Mouse (Mus musculus): ENCODE measurements around the gene Pcyt1a. TPM values are rescaled to one million over a fixed set of nuclear protein-coding genes. Genes with fewer than 3 reads are reported as not detected.
"Not testable (repeated sequence)": the region's sequence is repeated elsewhere in the genome, so short reads cannot be mapped to it uniquely, and the experiment has no call there.

Pcyt1a gene
- total RNA-seq, 2 experiments from 2014 or later: 52.4 to 58.4 TPM

DNA sequence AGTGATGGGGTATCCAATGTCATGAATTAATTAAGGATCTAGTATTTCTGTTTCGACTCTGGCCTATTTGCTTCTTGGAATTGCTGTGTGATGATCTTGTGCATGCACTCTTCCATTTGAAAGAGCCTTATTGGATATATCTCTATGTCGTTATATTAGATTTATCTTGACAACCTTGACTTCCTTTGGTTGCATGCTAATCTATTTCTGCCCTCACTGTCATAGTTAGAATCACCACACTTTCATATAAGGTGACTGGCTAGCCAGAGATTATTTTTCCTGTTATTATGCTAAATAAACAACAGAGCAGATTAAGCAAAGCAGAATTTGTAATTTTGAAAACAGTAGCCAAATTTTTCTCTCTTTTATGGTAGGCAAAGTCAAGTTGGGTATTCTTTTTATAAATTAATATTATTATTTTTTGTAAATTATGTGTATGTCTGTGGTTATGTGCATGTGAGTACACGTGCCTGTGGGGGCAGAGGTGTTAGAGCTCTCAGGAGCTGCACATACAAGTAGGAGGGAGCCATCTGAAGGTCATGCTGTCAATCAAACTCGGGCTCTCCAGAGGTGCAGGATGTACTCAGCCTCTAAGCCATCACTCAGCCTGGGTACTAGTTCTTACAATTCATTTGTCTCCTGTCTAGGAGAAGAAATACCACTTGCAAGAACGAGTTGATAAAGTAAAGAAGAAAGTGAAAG lies 38.8 kb downstream of the Pcyt1a start:
- intact Hi-C loops (cut with DNase I): loop anchor here (10.0 kb wide), 1 partner anchor 355 kb away; no protein-coding TSS in a partner anchor

DNA sequence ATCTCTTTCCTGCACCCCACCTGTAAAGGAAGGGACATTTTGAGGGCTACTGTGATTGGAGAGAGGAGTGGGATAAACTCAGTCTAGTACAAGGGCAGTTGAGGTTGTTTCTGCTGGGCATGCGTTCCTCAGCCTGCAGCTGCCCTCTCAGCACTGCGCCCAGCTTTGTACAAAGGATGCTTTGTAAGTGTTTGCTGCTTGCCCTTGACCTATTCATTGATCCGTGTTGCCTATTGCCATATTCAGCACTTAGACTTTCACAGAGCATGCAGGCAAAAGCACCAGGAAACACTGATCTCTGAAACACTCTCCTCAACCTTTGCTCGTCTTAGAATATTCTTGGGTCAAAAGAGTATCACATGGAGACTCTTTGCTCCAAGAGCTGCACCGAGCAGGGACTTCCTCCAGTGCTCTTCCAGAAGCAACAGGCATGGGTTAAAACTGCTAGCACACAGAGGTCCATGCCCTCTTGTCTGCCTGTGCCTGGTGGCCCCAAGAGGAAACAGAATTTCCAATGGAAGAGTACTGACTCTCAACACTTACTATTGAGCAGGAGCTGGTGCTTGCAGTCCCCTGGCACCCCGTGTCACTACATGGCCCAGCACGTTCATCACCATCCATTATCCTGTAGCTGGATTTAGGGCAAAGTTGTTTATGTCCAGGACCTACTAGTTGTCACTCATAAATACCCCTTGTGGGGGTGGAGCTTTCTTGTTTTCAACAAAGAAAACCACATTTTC lies 41.7 kb downstream of the Pcyt1a start:
- DNase-seq: no peak
- intact Hi-C loops (cut with DNase I): no loop called here

More for the DNA sequence above, 38.8 kb downstream of the Pcyt1a start:
- no peak for DNase-seq

DNA sequence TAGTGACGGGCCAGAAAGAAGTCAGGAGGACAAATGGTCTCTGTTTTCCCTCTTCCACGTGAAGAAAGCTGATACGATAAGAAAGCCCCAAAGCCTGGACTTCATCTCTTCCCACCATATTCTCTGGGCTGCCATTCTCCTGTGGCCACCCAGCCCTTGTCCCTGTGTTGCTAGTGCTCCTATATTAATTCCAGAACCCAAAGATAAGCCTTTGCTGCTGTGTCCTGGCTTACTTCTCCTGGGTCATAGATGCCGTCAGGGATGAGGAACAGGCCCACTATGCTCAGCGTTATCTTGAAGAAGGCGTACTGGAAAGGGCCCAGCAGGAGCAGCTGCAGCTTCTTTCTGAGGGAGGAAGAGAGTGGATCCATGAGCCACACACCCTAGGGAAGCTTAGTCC lies 46.6 kb downstream of the Pcyt1a start:
- intact Hi-C loops (cut with DNase I): no loop called here
- no peak for DNase-seq

DNA sequence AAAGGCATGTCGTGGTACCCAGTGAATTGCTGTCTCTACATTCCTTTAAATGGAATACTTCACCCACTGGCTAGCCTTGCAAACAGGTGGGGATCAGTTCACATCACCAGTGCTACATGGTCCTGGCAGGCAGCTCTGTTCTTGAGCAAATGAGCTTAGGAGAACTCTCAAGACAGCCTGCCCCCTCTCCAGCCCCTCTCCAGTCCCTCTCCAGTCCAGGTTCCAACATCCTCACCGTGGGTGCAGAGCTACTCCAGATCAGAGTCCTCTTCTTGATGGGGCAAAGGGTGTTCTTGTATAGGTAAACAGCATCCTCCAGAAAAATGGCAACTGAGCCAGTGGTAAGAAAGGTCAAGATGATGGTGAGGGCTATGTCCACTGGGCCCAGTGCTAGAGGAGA lies 48.7 kb downstream of the Pcyt1a start:
- no peak for DNase-seq
- intact Hi-C loops (cut with DNase I): no loop called here

DNA sequence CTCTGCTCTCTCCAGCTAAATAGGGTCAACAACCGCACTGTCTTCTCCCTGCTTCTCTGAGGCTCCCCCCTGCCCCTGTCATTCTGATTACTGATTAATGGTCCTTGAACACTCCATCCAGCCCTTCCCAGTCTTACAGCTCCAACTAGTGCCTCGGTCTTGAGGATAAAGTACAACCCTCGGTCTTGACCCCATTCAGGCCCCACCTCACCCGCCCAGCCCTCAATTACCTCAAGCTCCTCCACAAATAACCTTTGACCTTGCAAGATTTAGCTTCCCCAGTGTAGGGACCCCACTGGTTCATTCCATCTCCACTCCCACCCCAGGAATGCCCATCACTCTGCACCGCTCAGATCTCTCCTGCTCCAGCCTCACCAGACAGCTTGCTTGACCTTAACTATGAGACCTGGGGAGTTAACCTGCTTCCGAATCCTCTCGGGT lies 53.7 kb downstream of the Pcyt1a start:
- no peak for DNase-seq
- intact Hi-C loops (cut with DNase I): no loop called here

DNA sequence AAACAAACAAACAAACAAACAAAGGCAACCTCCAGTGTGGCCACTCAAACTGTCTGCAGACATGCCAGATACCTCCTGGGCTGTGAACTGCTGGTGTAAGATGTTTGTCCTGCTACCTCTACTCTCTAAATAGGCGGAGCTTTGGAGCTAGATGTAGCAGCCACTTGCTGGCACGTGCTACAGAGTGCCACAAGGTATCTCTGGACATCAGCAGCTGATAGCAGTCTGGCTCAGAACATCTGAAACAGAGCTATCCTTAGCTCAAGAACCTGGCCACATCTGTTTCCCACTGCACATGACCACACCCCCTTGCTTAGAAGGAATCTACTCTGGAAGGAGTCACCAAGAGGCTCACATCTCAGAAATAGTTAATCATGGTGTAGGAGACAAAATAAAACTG lies 54.5 kb downstream of the Pcyt1a start:
- no peak for DNase-seq
- intact Hi-C loops (cut with DNase I): no loop called here

DNA sequence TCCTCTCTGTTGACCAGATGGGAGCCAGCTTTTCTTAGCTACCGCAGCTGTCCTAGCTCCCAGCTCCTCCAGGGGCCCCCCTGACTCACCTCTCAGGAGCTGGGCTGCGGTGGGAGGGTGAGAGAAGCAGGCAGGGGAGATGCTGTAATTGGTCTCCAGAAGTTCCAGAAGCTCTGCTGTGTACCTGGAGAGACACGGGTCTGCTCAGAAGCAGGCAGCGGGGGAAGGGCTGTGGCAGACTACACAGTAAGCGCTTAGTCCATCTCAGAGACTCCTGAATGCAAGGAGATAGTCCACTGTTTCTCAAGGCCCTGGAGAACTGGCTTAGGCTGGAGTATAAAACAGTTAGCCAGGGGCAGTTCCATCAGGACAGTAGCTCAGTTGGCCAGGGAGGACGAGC lies 55.3 kb downstream of the Pcyt1a start:
- no peak for DNase-seq
- intact Hi-C loops (cut with DNase I): no loop called here

DNA sequence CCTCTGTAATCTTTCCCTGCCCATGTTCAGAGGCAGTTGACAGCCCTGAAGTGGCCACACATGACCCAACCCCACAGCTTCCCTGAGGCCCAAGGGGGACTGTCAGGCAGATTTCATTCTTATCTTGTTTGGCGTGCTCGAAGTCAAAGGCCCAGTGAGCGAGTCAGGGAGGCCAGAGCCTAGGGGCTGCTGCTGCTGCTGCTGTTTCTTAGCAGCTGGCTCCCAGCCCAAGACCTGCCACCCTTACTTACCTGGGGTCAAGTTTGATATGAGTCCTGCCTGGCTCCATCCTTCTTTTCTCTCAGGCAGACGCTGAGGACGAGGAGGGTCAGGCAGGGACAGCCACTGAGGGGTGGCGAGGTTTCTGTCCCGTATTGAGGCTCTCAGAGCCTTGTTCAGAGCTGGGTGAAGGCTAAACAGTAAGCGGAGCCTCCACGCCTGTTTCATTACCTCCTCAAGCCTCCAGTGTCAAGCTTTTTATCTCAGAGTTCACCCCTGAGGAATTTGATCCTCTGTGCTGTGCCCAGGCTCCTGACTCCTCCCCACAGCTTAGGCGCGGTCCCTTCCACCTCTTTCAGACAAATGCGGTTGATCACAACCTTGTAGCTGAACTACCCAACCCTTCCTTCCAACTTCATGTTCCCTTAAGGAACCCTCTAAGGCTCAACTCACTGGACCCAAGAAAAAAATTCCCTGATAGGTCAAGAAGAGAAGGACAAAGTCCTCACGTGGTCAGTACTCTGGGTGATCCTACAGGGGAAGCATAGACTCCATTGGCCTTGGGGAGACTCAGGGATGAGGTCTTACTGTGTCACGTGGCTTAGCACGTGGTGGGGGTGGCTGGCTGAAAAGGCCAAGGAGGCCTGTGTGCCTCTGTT lies 56.8 kb downstream of the Pcyt1a start, which contains the start of gene Slc51a:
TSS of gene Slc51a (minus strand) at position 646 of the 878 bp plus-strand sequence.
- intact Hi-C loops (cut with DNase I): no loop called here
- no peak for DNase-seq

DNA sequence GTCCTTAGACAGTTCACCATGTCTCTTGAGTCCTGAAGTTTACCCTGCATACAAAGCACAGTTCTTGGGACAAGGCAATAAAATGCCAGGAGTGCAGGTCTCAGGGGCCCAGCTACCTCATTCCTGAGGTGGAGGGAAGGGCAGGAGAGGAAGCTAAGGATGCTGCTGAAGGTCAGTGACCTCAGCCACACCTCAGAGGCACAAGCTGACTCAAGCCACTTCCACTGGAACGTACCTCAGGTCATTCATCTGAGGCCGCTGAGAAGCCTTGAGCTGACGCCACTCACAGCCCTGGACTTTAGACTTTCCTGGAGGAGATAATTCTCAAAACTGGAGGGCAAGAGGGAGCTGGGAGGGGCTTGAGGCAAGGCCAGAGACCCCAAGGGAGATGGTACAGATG lies 58.2 kb downstream of the Pcyt1a start:
- intact Hi-C loops (cut with DNase I): no loop called here
- DNase-seq: no peak

DNA sequence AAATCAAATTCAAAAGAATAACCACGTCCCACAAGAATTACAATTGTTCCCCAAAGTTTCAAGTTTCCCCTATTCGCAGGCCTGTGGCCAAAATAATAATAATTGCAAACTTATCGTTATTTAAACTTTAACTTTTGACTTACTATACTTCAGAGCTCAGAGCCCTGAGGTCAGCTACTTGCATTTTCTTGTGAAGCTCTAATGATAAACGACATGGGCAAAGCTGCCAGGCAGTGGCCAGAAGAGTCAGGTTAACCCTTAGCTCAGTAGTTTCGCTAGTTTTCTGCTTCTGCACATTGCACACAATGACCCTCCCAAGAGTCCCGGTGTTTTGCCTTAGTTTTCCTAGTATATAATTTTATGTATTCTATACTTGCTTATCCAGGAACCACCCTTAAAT lies 63.6 kb downstream of the Pcyt1a start:
- DNase-seq; intact Hi-C loops (cut with DNase I): not testable (repeated sequence)

DNA sequence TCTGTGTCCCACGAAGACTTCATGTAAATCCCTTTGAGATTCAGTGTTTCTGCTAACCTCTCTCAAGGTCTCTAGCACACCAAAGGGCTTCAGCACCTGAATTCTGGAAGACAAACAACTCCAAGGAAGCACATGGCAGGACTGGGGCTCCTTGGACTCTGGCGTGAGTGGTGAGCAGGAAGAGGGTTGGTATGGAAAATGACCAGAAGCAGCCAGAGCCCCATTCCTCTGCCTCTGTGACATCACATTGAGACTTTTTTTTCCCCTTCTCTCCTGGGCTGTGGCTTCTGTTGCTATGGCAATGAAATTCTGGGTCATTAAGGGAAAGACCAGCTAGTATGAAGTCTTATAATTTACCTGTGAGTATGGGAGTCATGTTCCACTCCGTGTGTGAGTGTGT lies 65.2 kb downstream of the Pcyt1a start, which contains the start of gene Zdhhc19:
TSS of gene Zdhhc19 (plus strand) at position 301 of the 400 bp plus-strand sequence.
- no peak for DNase-seq
- intact Hi-C loops (cut with DNase I): no loop called here

DNA sequence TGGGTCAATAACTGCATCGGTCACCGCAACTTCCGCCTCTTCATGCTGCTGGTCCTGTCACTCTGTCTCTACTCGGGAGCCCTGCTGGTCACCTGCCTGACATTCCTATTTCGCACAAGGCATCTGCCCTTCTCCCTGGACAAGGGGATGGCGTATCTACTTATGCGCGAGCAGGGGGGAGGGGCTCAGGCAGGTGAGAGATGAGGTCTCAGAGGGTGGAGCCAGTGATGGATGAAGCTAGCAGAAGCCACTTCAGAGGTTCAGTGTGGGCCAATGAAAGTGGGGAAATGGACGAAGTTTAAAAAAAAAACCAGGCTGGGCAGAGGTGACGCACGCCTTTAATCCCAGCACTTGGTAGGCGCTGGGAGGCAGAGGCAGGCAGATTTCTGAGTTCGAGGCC lies 68.3 kb downstream of the Pcyt1a start:
- no peak for DNase-seq
- intact Hi-C loops (cut with DNase I): no loop called here

DNA sequence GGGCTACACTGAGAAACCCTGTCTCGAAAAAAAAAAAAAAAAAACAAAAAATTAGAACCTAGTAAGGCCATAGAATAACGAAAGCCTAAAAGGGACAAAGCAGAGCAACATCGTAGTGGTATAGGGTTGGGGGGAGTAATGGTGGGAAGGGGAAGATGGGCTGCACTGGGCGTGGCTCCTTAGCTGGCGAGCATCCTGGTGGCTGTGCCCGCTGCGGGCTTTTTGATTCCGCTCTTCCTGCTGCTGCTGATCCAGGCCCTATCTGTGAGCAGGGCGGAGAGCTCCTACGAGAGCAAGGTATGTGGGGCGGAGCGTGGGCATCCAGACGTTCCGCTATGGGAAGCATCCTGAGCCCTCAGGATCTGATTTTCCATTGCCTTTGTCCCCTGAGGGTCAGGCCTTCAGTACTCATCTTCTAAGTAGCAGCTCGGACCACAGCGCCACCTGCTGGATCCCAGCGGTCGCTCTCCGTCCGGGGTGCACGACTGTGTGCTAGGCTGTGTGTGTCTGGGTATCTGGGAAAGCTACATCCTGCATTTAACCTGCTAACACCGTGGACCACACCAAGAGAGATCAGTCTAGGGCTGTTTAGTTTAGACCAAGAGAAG lies 68.8 kb downstream of the Pcyt1a start:
- intact Hi-C loops (cut with DNase I): no loop called here

DNA sequence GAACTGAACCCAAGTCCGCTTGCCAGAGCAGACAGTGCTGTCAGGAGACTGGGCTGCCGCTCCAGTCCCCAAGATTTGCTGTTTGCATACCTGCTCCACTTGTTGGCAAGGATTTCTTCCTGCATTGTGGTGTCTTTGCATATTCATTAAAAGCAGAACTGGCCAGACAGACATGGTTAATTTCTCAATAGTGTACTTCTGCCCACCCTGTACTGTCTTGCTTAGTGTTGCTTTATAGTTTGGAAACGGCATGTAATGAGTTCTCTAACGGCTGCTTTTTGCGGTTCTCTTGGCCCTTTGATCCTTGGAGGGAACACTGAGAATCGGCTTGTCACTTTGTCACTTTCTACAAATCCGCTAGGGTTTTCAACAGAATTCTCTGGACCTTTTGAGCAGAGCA lies 70.7 kb downstream of the Pcyt1a start:
- intact Hi-C loops (cut with DNase I): no loop called here
- no peak for DNase-seq

More for the DNA sequence above, 68.8 kb downstream of the Pcyt1a start:
- DNase-seq: peak; percentile 91

DNA sequence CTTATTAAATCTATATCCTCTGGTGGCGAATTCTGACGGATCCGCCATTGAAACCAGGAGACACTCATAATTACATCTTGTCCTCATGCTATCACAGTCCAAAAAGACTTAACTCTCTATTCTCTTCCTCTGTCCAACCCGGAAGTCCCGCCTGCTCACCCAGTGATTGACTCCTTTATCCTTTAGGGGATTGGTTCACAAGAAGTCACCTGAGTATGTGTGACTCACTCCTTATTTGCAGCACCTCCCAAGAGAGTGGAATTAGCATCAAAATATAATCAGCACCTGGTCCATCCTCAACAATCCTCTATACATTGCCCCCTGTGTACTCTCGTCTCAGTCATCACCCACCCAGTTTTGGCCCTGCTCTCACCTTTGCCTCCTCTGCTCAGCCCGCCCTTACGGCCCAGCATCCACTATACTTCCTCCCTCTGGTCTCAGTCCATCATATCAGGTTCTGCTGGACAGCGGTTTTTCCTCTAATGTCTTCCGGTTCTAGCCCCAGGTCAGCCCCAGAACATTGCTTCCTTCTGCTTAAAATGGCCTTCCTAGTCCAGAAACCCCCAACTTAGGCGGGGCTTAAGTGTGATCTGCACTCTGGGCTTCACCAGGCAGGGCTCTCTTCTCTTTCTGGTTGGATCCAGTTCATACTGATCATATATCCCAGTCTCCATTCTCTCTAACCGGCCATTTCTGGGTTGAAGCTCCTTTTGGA lies 72.1 kb downstream of the Pcyt1a start:
- intact Hi-C loops (cut with DNase I): no loop called here
- DNase-seq: no peak

DNA sequence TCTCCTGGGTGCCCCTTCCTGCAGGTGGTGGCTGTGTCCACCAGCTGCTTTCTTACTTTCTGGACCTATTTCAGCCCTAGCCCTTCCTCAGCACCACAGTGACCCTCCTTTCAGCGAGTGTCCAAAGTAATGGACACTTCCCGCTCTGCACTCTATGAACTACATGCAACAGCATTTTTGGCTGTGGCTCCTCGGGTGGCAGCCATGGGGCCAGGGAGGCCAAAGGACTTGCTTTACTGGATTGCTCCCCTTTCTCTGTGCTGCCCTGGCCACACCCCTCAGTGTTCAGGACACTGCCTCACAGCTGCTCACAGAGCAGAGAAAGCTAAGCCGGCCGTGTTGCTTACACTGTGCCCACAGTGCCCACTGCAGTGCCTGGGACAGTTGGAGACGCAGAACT lies 72.9 kb downstream of the Pcyt1a start:
- intact Hi-C loops (cut with DNase I): no loop called here
- DNase-seq: no peak

DNA sequence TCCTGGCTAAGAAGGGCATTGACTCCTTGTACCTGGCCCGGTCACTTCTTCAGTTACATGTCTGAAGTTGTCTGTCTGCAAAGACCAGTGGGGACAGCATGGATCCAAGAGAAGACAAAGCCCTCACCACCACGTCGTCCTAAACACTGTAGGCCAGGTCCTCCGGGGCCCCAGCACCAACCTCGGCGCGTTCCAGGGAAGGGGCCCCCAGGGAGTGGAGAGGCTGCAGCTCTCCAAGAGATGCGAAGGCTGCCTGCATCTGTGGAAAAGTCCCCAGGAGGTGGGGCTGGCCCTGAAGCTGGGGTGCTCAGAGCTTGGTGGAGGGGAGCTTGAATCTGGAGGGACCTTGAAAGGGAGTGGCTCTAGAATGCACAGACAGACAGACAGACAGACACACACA lies 75.6 kb downstream of the Pcyt1a start:
- intact Hi-C loops (cut with DNase I): loop anchor here (5.0 kb wide), 1 partner anchor 106 kb away; no protein-coding TSS in a partner anchor

DNA sequence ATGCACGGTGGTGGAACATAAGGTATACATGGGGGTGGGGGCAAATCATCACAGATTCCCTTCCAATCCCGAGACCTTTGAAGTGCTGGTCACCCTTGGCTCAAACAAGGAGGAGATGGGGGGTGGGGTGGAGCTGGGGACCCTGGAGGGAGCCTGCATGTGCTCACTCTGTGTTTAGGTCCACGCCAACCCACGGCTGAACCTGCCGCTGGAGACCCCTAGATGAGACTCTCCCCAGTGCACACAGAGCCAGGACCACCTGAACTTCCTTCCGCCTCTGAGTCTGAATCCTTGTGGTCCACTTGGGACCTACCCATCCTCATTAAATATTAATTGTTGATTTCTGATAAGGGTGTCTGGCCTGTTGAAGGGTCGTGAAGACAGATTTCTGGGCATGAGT lies 76.1 kb downstream of the Pcyt1a start:
- no peak for DNase-seq
- intact Hi-C loops (cut with DNase I): loop anchor here (5.0 kb wide), 1 partner anchor 105 kb away; no protein-coding TSS in a partner anchor

More for the DNA sequence above, 75.6 kb downstream of the Pcyt1a start:
- no peak for DNase-seq

DNA sequence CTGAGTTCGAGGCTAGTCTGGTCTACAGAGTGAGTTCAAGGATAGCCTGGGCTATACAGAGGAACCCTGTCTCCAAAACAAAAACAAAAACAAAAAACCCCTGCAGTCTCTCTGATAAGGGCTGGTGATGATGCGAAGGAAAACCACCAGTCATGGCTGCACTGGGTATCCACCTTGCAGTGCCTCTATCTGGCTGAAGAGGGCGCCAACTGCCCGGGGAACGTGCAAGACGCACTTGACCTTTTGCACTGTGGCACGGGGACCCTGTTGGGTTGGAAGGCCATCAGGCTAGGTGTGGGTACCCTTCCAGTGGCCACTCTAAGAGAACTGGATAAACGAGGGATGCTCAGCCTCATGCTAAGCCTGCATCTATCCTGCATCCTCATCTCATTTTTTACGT lies 76.7 kb downstream of the Pcyt1a start:
- peak; percentile 73 for DNase-seq
- intact Hi-C loops (cut with DNase I): loop anchor here (5.0 kb wide), 1 partner anchor 105 kb away; no protein-coding TSS in a partner anchor

DNA sequence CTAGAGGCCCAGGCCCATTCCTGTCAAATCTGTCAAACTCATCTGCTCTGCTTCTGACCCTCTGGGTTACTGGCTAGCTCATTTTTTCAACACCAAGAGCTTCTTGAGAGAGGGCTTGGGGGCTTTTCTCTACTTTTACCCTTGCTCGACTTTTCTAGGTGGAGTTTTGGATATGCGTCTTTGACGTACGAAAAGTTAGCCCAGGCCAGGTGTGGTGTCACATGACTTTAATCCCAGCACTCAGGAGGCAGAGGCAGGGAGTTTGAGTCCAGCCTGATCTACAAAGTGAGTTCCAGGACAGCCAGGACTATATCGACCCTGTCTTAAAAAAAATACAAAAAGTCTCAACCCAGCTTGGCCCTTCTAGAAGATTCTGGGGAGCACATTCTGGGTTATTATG lies 77.3 kb downstream of the Pcyt1a start:
- intact Hi-C loops (cut with DNase I): loop anchor here (5.0 kb wide), 1 partner anchor 104 kb away; no protein-coding TSS in a partner anchor
- no peak for DNase-seq

All from left cerebral cortex, postnatal 4 days (tissue).